Mouse (Mus musculus): ENCODE results near the gene Pim3. TPM values are rescaled to one million over a fixed set of nuclear protein-coding genes. Genes with fewer than 3 reads are reported as not detected.
A peak's percentile ranks its signal among the peaks of the same experiment; 100 is the strongest.

Gene Pim3
- total RNA-seq, 2 experiments from 2014 or later: 74.3 to 84.7 TPM

- DNase-seq (ENCODE audit: low spot score in 2 of 2): peak in 1 of 2 experiments; percentile 20
Observed at GRCm38 (mm10) chr15:88836571-88836970, 25.4 kb upstream of the Pim3 start.

- DNase-seq (ENCODE audit: low spot score in 2 of 2): peak; percentile 66 to 68
Observed at GRCm38 (mm10) chr15:88837199-88837932, 24.6 kb upstream of the Pim3 start.

- no peak for DNase-seq (ENCODE audit: low spot score in 2 of 2)
Observed at GRCm38 (mm10) chr15:88837977-88838376, 24.0 kb upstream of the Pim3 start.

- DNase-seq (ENCODE audit: low spot score in 2 of 2): peak; percentile 42 to 58
Observed at GRCm38 (mm10) chr15:88839271-88839670, 22.7 kb upstream of the Pim3 start.

GRCm38 (mm10) chr15:88840126-88840525 is 21.9 kb upstream of the Pim3 start:
- DNase-seq (ENCODE audit: low spot score in 2 of 2): no peak

- no peak for DNase-seq (ENCODE audit: low spot score in 2 of 2)
Observed at GRCm38 (mm10) chr15:88841160-88841559, 20.8 kb upstream of the Pim3 start.

GRCm38 (mm10) chr15:88841580-88842299 is 20.2 kb upstream of the Pim3 start:
- no peak for DNase-seq (ENCODE audit: low spot score in 2 of 2)

- no peak for DNase-seq (ENCODE audit: low spot score in 2 of 2)
Observed at GRCm38 (mm10) chr15:88842300-88842673, 19.7 kb upstream of the Pim3 start.

GRCm38 (mm10) chr15:88843486-88844097 is 18.4 kb upstream of the Pim3 start:
- no peak for DNase-seq (ENCODE audit: low spot score in 2 of 2)

GRCm38 (mm10) chr15:88844966-88845365 is 17.0 kb upstream of the Pim3 start:
- no peak for DNase-seq (ENCODE audit: low spot score in 2 of 2)

- DNase-seq (ENCODE audit: low spot score in 2 of 2): no peak
Observed at GRCm38 (mm10) chr15:88848661-88849060, 13.3 kb upstream of the Pim3 start.

GRCm38 (mm10) chr15:88849621-88850020 is 12.4 kb upstream of the Pim3 start:
- DNase-seq (ENCODE audit: low spot score in 2 of 2): no peak

- DNase-seq (ENCODE audit: low spot score in 2 of 2): peak; percentile 69 to 84
Observed at GRCm38 (mm10) chr15:88850146-88850826, 11.7 kb upstream of the Pim3 start.

- DNase-seq (ENCODE audit: low spot score in 2 of 2): no peak
Observed at GRCm38 (mm10) chr15:88851076-88851475, 10.9 kb upstream of the Pim3 start.

- DNase-seq (ENCODE audit: low spot score in 2 of 2): no peak
Observed at GRCm38 (mm10) chr15:88851507-88852149, 10.4 kb upstream of the Pim3 start.

- DNase-seq (ENCODE audit: low spot score in 2 of 2): no peak
Observed at GRCm38 (mm10) chr15:88853106-88853505, 8.9 kb upstream of the Pim3 start.

- no peak for DNase-seq (ENCODE audit: low spot score in 2 of 2)
Observed at GRCm38 (mm10) chr15:88854119-88854968, 7.6 kb upstream of the Pim3 start.

GRCm38 (mm10) chr15:88854969-88855830 is 6.8 kb upstream of the Pim3 start:
- DNase-seq (ENCODE audit: low spot score in 2 of 2): no peak

GRCm38 (mm10) chr15:88855896-88856417 is 6.0 kb upstream of the Pim3 start:
- DNase-seq (ENCODE audit: low spot score in 2 of 2): no peak
